Mouse (Mus musculus): ENCODE data around the gene Ndufa11. TPM values are rescaled to one million over a fixed set of nuclear protein-coding genes. Genes with fewer than 3 reads are reported as not detected.

The Ndufa11 gene
- polyA plus RNA-seq, 1 experiment from 2014 or later: 677 TPM

- H3K36me3 ChIP-seq (ENCODE audit: control insufficient read depth, insufficient read depth, low read length): peaks cover 26% of the 10 kb centered on the region
- peaks cover 18% of the 10 kb centered on the region for H3K4me1 ChIP-seq (ENCODE audit: control insufficient read depth, insufficient read depth, low read length)
- H3K9me3 ChIP-seq (replicated peaks; ENCODE audit: control insufficient read depth, low read length): no peaks in the 10 kb centered on the region
- H3K9ac ChIP-seq (ENCODE audit: low read depth, low read length): no peak overlapping the region
- H3K27me3 ChIP-seq (ENCODE audit: control insufficient read depth, insufficient read depth, low read length): no peaks in the 10 kb centered on the region; the same call in 1 of the 2 replicates
- H3K4me2 ChIP-seq: no peak overlapping the region
- H3K27ac ChIP-seq (ENCODE audit: low read depth, low read length): no peak overlapping the region
- ATAC-seq (replicated peaks; ENCODE audit: insufficient number of reproducible peaks, low FRiP score, low TSS enrichment): no peak
- H3K4me3 ChIP-seq (ENCODE audit: low read depth, low read length): no peak overlapping the region
- 96% methylated on average over 27 of the region's 27 CpGs for WGBS (ENCODE audit: insufficient replicate concordance)
Measured at GRCm38 (mm10) chr17:56766631-56767405, 49.3 kb downstream of the Ndufa11 start.

DNA sequence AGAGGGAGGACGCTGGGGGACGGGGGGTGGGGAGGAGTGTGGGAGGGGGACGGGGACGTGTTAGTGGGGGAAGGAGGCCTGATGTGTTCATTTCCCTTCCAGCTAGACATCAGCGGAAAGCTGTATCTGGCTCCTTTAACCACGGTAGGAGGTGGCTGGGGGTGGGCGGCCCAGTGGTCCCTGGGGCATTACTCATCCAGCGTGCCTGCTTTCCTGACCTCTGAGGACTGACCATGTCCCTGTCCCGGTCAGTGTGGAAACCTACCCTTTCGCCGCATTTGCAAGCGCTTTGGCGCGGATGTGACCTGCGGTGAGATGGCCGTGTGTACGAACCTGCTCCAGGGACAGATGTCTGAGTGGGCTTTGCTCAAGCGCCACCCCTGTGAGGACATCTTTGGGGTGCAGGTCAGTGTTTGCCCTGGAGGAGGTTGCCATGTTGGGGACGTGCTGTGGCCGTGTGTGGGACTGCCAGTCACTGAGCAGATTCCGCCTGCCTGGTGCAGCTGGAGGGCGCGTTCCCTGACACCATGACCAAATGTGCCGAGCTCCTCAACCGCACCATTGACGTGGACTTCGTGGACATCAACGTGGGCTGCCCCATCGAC, 50.1 kb downstream of the Ndufa11 start:
- WGBS (ENCODE audit: insufficient replicate concordance): 96% methylated on average over 29 of the region's 29 CpGs
- no peak for ATAC-seq (replicated peaks; ENCODE audit: insufficient number of reproducible peaks, low FRiP score, low TSS enrichment)
- no peaks in the 10 kb centered on the region for H3K27me3 ChIP-seq (ENCODE audit: control insufficient read depth, insufficient read depth, low read length)
- peaks cover 26% of the 10 kb centered on the region for H3K36me3 ChIP-seq (ENCODE audit: control insufficient read depth, insufficient read depth, low read length)
- H3K9ac ChIP-seq (ENCODE audit: low read depth, low read length): no peak overlapping the region
- H3K9me3 ChIP-seq (replicated peaks; ENCODE audit: control insufficient read depth, low read length): no peaks in the 10 kb centered on the region
- H3K4me3 ChIP-seq (ENCODE audit: low read depth, low read length): no peak overlapping the region
- no peak overlapping the region for H3K4me2 ChIP-seq
- H3K27ac ChIP-seq (ENCODE audit: low read depth, low read length): no peak overlapping the region
- H3K4me1 ChIP-seq (ENCODE audit: control insufficient read depth, insufficient read depth, low read length): peaks cover 12% of the 10 kb centered on the region; the same call in 1 of the 2 replicates

DNA sequence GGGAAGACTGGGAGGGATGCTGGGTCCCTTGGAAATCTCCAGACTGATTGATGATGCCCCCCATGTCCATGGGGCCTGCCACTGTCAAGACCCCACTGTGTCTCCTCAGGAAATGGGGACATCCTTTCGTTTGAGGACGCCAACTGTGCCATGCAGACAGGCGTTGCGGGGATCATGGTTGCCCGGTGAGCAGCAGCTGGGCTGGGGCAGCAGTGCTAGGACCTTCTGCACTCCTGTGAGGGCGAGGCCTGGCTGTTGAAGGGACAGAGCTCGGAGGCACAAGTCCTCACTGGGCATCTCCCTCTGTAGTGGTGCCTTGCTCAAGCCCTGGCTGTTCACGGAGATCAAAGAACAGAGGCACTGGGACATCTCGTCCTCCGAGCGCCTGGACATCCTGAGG, 51.4 kb downstream of the Ndufa11 start:
- no peaks in the 10 kb centered on the region for H3K9me3 ChIP-seq (replicated peaks; ENCODE audit: control insufficient read depth, low read length)
- WGBS (ENCODE audit: insufficient replicate concordance): 90% methylated on average over 11 of the region's 11 CpGs
- H3K27ac ChIP-seq (ENCODE audit: low read depth, low read length): no peak overlapping the region
- H3K36me3 ChIP-seq (ENCODE audit: control insufficient read depth, insufficient read depth, low read length): peaks cover 26% of the 10 kb centered on the region
- H3K4me1 ChIP-seq (ENCODE audit: control insufficient read depth, insufficient read depth, low read length): peaks cover 9% of the 10 kb centered on the region; the same call in 1 of the 2 replicates
- H3K9ac ChIP-seq (ENCODE audit: low read depth, low read length): no peak overlapping the region
- no peak for ATAC-seq (replicated peaks; ENCODE audit: insufficient number of reproducible peaks, low FRiP score, low TSS enrichment)
- H3K4me3 ChIP-seq (ENCODE audit: low read depth, low read length): no peak overlapping the region
- H3K27me3 ChIP-seq (ENCODE audit: control insufficient read depth, insufficient read depth, low read length): no peaks in the 10 kb centered on the region
- no peak overlapping the region for H3K4me2 ChIP-seq

DNA sequence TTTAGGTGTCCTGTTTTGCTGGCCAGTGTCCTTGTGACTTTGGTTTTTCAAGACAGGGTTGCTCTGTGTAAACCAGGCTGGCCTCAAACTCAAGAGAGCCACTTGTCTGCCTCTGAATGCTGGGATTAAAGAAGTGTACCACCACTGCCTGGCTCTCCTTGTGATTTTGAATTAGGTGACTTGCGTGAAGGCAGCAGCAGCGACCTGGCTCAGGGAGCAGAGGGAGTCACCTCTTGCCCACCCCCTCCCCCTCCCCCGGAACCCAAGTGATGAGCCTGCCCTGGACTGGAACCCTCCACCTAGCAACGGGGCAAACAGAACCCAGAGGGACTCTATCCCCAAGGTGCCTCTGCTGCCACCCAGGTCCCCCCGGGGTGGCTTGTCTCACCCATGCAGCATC, 52.4 kb downstream of the Ndufa11 start, which contains the start of gene Prr22:
Gene Prr22 (plus strand): TSS at position 301 of the 400 bp plus-strand sequence.
- no peak for ATAC-seq (replicated peaks; ENCODE audit: insufficient number of reproducible peaks, low FRiP score, low TSS enrichment)
- H3K4me2 ChIP-seq: no peak within 1 kb of the TSS
- peaks cover 26% of the 10 kb centered on the region for H3K36me3 ChIP-seq (ENCODE audit: control insufficient read depth, insufficient read depth, low read length)
- no peak within 1 kb of the TSS for H3K27ac ChIP-seq (ENCODE audit: low read depth, low read length)
- H3K4me3 ChIP-seq (ENCODE audit: low read depth, low read length): no peak within 1 kb of the TSS
- no peaks in the 10 kb centered on the region for H3K27me3 ChIP-seq (ENCODE audit: control insufficient read depth, insufficient read depth, low read length)
- H3K9me3 ChIP-seq (replicated peaks; ENCODE audit: control insufficient read depth, low read length): no peaks in the 10 kb centered on the region
- no peak within 1 kb of the TSS for H3K9ac ChIP-seq (ENCODE audit: low read depth, low read length)
- peaks cover 11% of the 10 kb centered on the region; the same call in 1 of the 2 replicates for H3K4me1 ChIP-seq (ENCODE audit: control insufficient read depth, insufficient read depth, low read length)
- 86% methylated on average over 5 of the region's 5 CpGs for WGBS (ENCODE audit: insufficient replicate concordance)

Other genes starting within 250 kb of the Ndufa11 start
- gene Ptprs, start 241.3 kb upstream of the Ndufa11 start, polyA plus RNA-seq (2014; fragmentation: Nextera tagmentation; extraction: Ambion mirVana): 53.0 and 58.1 TPM in 2 replicates
- gene Znrf4, start 205.3 kb upstream of the Ndufa11 start, polyA plus RNA-seq (2014; fragmentation: Nextera tagmentation; extraction: Ambion mirVana): not detected in 2 replicates
- 0.28 and 0.62 TPM in 2 replicates for gene Gm20219, start 163.4 kb upstream of the Ndufa11 start, polyA plus RNA-seq (2014; fragmentation: Nextera tagmentation; extraction: Ambion mirVana)
- gene Safb2, start 133.2 kb upstream of the Ndufa11 start, polyA plus RNA-seq (2014; fragmentation: Nextera tagmentation; extraction: Ambion mirVana): 47.7 and 48.0 TPM in 2 replicates
- gene Safb, start 132.9 kb upstream of the Ndufa11 start, polyA plus RNA-seq (2014; fragmentation: Nextera tagmentation; extraction: Ambion mirVana): 65.9 and 77.3 TPM in 2 replicates
- 284 and 290 TPM in 2 replicates for gene 2410015M20Rik, start 108.0 kb upstream of the Ndufa11 start, polyA plus RNA-seq (2014; fragmentation: Nextera tagmentation; extraction: Ambion mirVana)
- 1,303 and 1,414 TPM in 2 replicates for gene Rpl36, start 104.4 kb upstream of the Ndufa11 start, polyA plus RNA-seq (2014; fragmentation: Nextera tagmentation; extraction: Ambion mirVana)
- 54.1 and 62.2 TPM in 2 replicates for gene Lonp1, start 90.9 kb upstream of the Ndufa11 start, polyA plus RNA-seq (2014; fragmentation: Nextera tagmentation; extraction: Ambion mirVana)
- gene Catsperd, start 89.6 kb upstream of the Ndufa11 start, polyA plus RNA-seq (2014; fragmentation: Nextera tagmentation; extraction: Ambion mirVana): 0.20 and 0.42 TPM in 2 replicates
- 65.9 and 66.2 TPM in 2 replicates for gene Ranbp3, start 44.5 kb upstream of the Ndufa11 start, polyA plus RNA-seq (2014; fragmentation: Nextera tagmentation; extraction: Ambion mirVana)
- gene Vmac, start 255 bp downstream of the Ndufa11 start, polyA plus RNA-seq (2014; fragmentation: Nextera tagmentation; extraction: Ambion mirVana): 11.9 and 13.4 TPM in 2 replicates
- 4.6 and 5.2 TPM in 2 replicates for gene Nrtn, start 39.8 kb downstream of the Ndufa11 start, polyA plus RNA-seq (2014; fragmentation: Nextera tagmentation; extraction: Ambion mirVana)
- gene Dus3l, start 47.0 kb downstream of the Ndufa11 start, polyA plus RNA-seq (2014; fragmentation: Nextera tagmentation; extraction: Ambion mirVana): 28.4 and 32.1 TPM in 2 replicates
- gene Prr22, start 52.5 kb downstream of the Ndufa11 start, polyA plus RNA-seq (2014; fragmentation: Nextera tagmentation; extraction: Ambion mirVana): 0.97 and 1.0 TPM in 2 replicates
- 3.2 and 3.3 TPM in 2 replicates for gene Rfx2, start 113.2 kb downstream of the Ndufa11 start, polyA plus RNA-seq (2014; fragmentation: Nextera tagmentation; extraction: Ambion mirVana)
- not detected in 2 replicates for gene Acsbg2, start 156.7 kb downstream of the Ndufa11 start, polyA plus RNA-seq (2014; fragmentation: Nextera tagmentation; extraction: Ambion mirVana)
- gene 1700061G19Rik, start 157.7 kb downstream of the Ndufa11 start, polyA plus RNA-seq (2014; fragmentation: Nextera tagmentation; extraction: Ambion mirVana): 0.26 and 0.44 TPM in 2 replicates
- 14.2 and 20.1 TPM in 2 replicates for gene Mllt1, start 217.6 kb downstream of the Ndufa11 start, polyA plus RNA-seq (2014; fragmentation: Nextera tagmentation; extraction: Ambion mirVana)